Mouse (Mus musculus) forebrain, postnatal 0 days (tissue): Measurements from ENCODE around the gene Trim15. TPM values are rescaled to one million over a fixed set of nuclear protein-coding genes. Genes with fewer than 3 reads are reported as not detected.

ENCODE experiments used
- ATAC-seq: fragments of 200-750 bp; cut with Nextera tagmentation; 2 replicates; pipeline ENCODE4 v1.8.0; 2017; ENCODE audit warnings: mild to moderate bottlenecking, moderate library complexity
- DNase-seq: peaks from one replicate; pipeline ENCODE4 v3.0.0-alpha.2; 2015
- H3K27ac ChIP-seq: fragments of 300-500 bp; sonication (generic); 2 replicates; pipeline ENCODE4 v1.5.1; 2014; ENCODE audit warnings: low read depth, mild to moderate bottlenecking, antibody characterized with exemption, low read length, moderate library complexity, mixed read lengths
- H3K27me3 ChIP-seq: fragments of 300-500 bp; sonication (generic); 2 replicates; pipeline ENCODE4 v1.6.1; 2014; ENCODE audit warnings: mild to moderate bottlenecking, low read length, mixed read lengths; ENCODE audit not compliant: insufficient read depth
- H3K36me3 ChIP-seq: fragments of 300-500 bp; sonication (generic); 2 replicates; pipeline ENCODE4 v1.6.1; 2014; ENCODE audit warnings: mild to moderate bottlenecking, moderate library complexity; ENCODE audit not compliant: insufficient read depth
- H3K4me1 ChIP-seq: fragments of 300-500 bp; sonication (generic); 2 replicates; pipeline ENCODE4 v1.6.1; 2014; ENCODE audit warnings: antibody characterized with exemption; ENCODE audit not compliant: insufficient read depth
- H3K4me2 ChIP-seq: fragments of 300-500 bp; sonication (generic); 2 replicates; pipeline ENCODE4 v1.6.1; 2014; ENCODE audit warnings: low read depth, mild to moderate bottlenecking, moderate library complexity
- H3K4me3 ChIP-seq: fragments of 300-500 bp; sonication (generic); 2 replicates; pipeline ENCODE4 v1.5.1; 2014; ENCODE audit warnings: low read depth, low read length, mixed read lengths
- H3K9ac ChIP-seq: fragments of 300-500 bp; sonication (generic); 2 replicates; pipeline ENCODE4 v1.6.1; 2014; ENCODE audit warnings: mild to moderate bottlenecking
- H3K9me3 ChIP-seq: fragments of 300-500 bp; sonication (generic); 2 replicates; pipeline ENCODE4 v1.6.1; 2016; ENCODE audit warnings: low read length
- CTCF ChIP-seq: sonication (generic); IDR thresholded peaks from 2 replicates; pipeline ENCODE4 v1.5.1; 2016; ENCODE audit warnings: antibody characterized with exemption, control low read depth, low read depth
- WGBS: fragments of 180-500 bp; shearing (Covaris S2); extraction: QIAGEN DNeasy Blood & Tissue Kit; methylation state at CpG from one replicate; pipeline ENCODE4 v1.1.7; 2014; 5-methylcytosine and 5-hydroxymethylcytosine counted together
- polyA plus RNA-seq: library from polyadenylated mRNA; unstranded; fragments of >200 nt; fragmentation: Nextera tagmentation; extraction: Ambion mirVana; gene quantifications from 2 replicates; pipeline ENCODE4 v1.2.1, GENCODE M21; 2015
- total RNA-seq: library from RNA; depleted of rRNA; stranded (reverse); fragments of >200 nt; gene quantifications from 2 replicates; pipeline ENCODE4 v1.2.3, GENCODE M21; 2014

Gene Trim15
- total and polyA plus RNA-seq, 2 experiments from 2014 or later, result 0.19 to 0.31 TPM

DNA sequence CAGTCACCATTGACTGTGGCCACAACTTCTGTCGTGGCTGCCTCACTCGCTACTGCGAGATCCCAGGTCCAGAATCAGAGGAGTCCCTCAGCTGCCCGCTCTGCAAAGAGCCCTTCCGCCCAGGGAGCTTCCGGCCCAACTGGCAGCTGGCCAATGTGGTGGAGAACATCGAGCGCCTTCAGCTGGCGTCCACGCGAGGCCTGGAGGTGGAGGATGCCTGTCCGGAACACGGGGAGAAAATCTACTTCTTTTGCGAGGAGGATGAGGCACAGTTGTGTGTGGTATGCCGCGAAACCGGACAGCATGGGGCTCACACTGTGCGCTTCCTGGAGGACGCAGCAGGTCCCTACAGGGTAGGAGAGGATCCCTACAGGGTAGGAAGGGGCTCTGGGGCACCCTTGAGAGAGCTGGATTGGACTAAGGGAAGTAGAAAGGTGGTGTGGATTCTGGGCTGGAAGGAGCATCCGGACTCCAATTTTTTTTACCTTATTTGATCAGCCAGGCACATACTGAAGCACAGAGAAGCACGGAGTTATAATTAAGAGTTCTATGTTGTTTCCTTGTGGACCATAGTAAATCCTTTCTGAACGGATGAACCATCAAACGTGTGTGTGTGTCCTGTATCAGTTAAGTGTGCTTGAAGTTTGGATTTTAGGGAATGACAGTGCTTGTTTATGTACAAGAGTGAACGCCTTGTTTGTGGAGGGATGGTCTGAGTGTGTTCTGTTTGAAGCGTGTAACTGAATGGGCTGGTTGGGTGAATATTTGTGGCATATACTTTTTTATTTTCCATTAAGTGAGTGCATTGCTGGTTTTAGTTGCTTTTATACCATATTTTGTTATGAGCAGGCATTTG is 3.2 kb upstream of the Trim15 start:
- no peak for ATAC-seq
- no peak for TF ChIP-seq CTCF
- WGBS, result 80% methylated on average over 25 of the region's 25 CpGs

GRCm38 (mm10) chr17:36869284-36869954 is 2.4 kb upstream of the Trim15 start, which contains the start of gene Trim10:
TSS of gene Trim10 (plus strand) at chr17:36869574.
- H3K9me3 ChIP-seq, result no peaks in the 10 kb centered on the region
- no peak within 1 kb of the TSS for H3K4me2 ChIP-seq
- no peak within 1 kb of the TSS for H3K27ac ChIP-seq
- TF ChIP-seq CTCF, result no peak
- no peak within 1 kb of the TSS for H3K9ac ChIP-seq
- H3K36me3 ChIP-seq, result no peaks in the 10 kb centered on the region
- DNase-seq (no peak), ATAC-seq (no peak)
- no peak within 1 kb of the TSS for H3K4me3 ChIP-seq
- H3K4me1 ChIP-seq, result peaks cover 5% of the 10 kb centered on the region; the same call in 1 of the 2 replicates
- 80% methylated on average over 4 of the region's 4 CpGs for WGBS
- H3K27me3 ChIP-seq, result no peaks in the 10 kb centered on the region; the same call in 1 of the 2 replicates

More for the DNA sequence above, 3.2 kb upstream of the Trim15 start:
- Histone ChIP-seq H3K27me3 (no peaks in the 10 kb centered on the region; the same call in 1 of the 2 replicates), H3K4me1 (peaks cover 5% of the 10 kb centered on the region; the same call in 1 of the 2 replicates), H3K27ac (no peak overlapping the region), H3K36me3 (no peaks in the 10 kb centered on the region), H3K9ac (no peak overlapping the region), H3K4me3 (no peak overlapping the region), H3K9me3 (no peaks in the 10 kb centered on the region), H3K4me2 (no peak overlapping the region)
- DNase-seq, result no peak

- Histone ChIP-seq H3K4me1 (peaks cover 5% of the 10 kb centered on the region; the same call in 1 of the 2 replicates), H3K9me3 (no peaks in the 10 kb centered on the region), H3K4me2 (no peak overlapping the region), H3K36me3 (no peaks in the 10 kb centered on the region), H3K27me3 (no peaks in the 10 kb centered on the region; the same call in 1 of the 2 replicates), H3K4me3 (no peak overlapping the region), H3K9ac (no peak overlapping the region), H3K27ac (no peak overlapping the region)
- no peak for TF ChIP-seq CTCF
- WGBS, result 89% methylated on average over 2 of the region's 2 CpGs
- no peak for DNase-seq
- no peak for ATAC-seq
These were observed 1.8 kb upstream of the Trim15 start for GRCm38 (mm10) chr17:36868836-36869235.

DNA sequence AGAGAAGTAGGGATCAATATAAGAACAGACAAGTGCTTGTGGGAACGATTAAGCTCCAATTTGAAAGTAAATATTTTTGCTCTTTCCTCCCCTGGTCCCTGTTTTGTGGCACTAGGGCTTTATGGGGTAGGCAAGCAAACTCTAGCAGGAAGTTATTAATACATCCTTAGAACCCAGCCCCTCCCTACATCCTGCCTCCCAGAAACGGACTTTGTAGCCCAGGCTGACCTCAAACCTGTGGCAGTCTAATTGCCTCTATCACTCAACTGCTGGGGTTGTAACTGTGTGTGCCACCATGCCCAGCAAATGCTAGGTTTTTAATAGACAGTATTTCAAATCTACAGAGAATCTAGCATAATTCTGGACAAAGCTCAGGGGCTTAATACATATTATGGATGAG is 5.3 kb downstream of the Trim15 start:
- Histone ChIP-seq H3K27ac (no peak overlapping the region), H3K9ac (no peak overlapping the region), H3K4me3 (no peak overlapping the region), H3K9me3 (no peaks in the 10 kb centered on the region), H3K4me2 (no peak overlapping the region), H3K4me1 (peaks cover 2% of the 10 kb centered on the region; the same call in 1 of the 2 replicates), H3K36me3 (peaks cover 28% of the 10 kb centered on the region), H3K27me3 (no peaks in the 10 kb centered on the region; the same call in 1 of the 2 replicates)
- DNase-seq (no peak), ATAC-seq (no peak)
- WGBS, result 73% methylated on average over 2 of the region's 2 CpGs
- TF ChIP-seq CTCF, result no peak

DNA sequence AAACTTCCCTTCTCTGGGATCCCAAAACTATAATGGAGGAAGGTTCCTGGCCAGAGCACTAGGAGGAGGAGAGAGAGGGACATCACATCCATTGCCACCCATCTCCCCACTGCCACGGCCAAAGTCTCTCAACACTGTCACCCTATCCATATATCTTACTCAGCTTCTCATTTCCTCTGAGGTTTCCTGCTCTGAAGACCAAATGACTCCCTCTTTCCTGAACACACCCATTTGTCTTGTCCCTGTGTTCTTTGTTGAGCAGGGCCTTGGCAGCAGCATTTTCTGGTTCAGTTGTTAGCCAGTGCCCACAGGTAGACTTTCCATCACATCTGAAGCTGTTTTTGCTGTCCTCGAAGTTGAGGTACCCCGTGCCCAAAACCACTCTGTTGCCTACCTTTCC is 8.8 kb downstream of the Trim15 start:
- Histone ChIP-seq H3K4me3 (no peak overlapping the region), H3K9ac (no peak overlapping the region), H3K9me3 (no peaks in the 10 kb centered on the region), H3K27ac (no peak overlapping the region), H3K4me1 (no peaks in the 10 kb centered on the region), H3K27me3 (no peaks in the 10 kb centered on the region), H3K36me3 (peaks cover 56% of the 10 kb centered on the region), H3K4me2 (no peak overlapping the region)
- no peak for TF ChIP-seq CTCF
- 94% methylated on average over 3 of the region's 3 CpGs for WGBS
- DNase-seq, result no peak
- ATAC-seq, result no peak

GRCm38 (mm10) chr17:36856236-36856635 is 10.8 kb downstream of the Trim15 start:
- Histone ChIP-seq H3K27me3 (no peaks in the 10 kb centered on the region), H3K27ac (no peak overlapping the region), H3K9me3 (no peaks in the 10 kb centered on the region), H3K9ac (no peak overlapping the region), H3K36me3 (peaks cover 74% of the 10 kb centered on the region), H3K4me1 (no peaks in the 10 kb centered on the region), H3K4me3 (no peak overlapping the region), H3K4me2 (no peak overlapping the region)
- 98% methylated on average over 4 of the region's 4 CpGs for WGBS
- DNase-seq (no peak), ATAC-seq (no peak)
- no peak for TF ChIP-seq CTCF

DNA sequence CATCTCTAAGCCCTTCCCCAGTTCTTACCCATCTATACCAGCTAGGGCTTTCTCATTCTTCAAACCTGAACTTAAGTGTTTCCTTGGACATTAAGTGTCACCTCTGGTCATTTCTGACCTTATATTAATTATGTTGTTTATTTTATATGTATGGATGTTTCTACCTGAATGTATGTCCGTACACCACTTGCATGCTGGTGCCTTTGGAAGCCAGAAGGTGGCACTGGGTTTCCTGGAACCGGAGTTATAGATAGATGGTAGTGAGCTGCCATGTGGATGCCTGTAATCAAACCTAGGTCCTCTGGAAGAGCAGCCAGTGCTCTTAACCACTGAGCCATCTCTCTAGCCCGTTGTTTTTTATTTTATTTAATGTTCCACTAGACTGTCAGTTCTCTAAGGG is 11.5 kb downstream of the Trim15 start:
- ATAC-seq, result no peak
- H3K27me3 ChIP-seq, result no peaks in the 10 kb centered on the region
- WGBS, result 96% methylated on average over 3 of the region's 3 CpGs

More for the DNA sequence above, 11.5 kb downstream of the Trim15 start:
- Histone ChIP-seq H3K4me2 (no peak overlapping the region), H3K9me3 (no peaks in the 10 kb centered on the region), H3K4me3 (no peak overlapping the region), H3K9ac (no peak overlapping the region), H3K27ac (no peak overlapping the region), H3K36me3 (peaks cover 81% of the 10 kb centered on the region), H3K4me1 (no peaks in the 10 kb centered on the region)
- no peak for DNase-seq
- no peak for TF ChIP-seq CTCF
